Mouse (Mus musculus): ENCODE measurements at regions not wholly inside any gene's neighbourhood (a gene's known extent, or its start where the extent isn't known, plus 50 kb on each side); places are given as distances from the start of the nearest gene placed in this dataset.

- ATAC-seq (replicated peaks; ENCODE audit: low FRiP score) (no peak), DNase-seq (ENCODE audit: low spot score) (no peak)
- Histone ChIP-seq H3K36me3 (ENCODE audit: control insufficient read depth, insufficient read depth, low read length) (no peaks in the 10 kb centered on the region), H3K4me1 (replicated peaks; ENCODE audit: control insufficient read depth, insufficient read depth, low read length) (no peaks in the 10 kb centered on the region), H3K4me3 (ENCODE audit: low read depth, low read length) (no peak overlapping the region), H3K9ac (ENCODE audit: low read length) (no peak overlapping the region), H3K4me2 (ENCODE audit: low read depth, low read length, severe bottlenecking) (no peak overlapping the region), H3K27me3 (ENCODE audit: control insufficient read depth, insufficient read depth, low read length) (no peaks in the 10 kb centered on the region), H3K9me3 (ENCODE audit: control insufficient read depth, low read length) (no peaks in the 10 kb centered on the region), H3K27ac (ENCODE audit: low read depth, low read length) (no peak overlapping the region)
- WGBS: 85% methylated on average over 1 of the region's 1 CpGs
Measured at GRCm38 (mm10) chr10:70336741-70337140, 91.8 kb downstream of the Slc16a9 start.

GRCm38 (mm10) chr10:70359421-70359820 lies 80.9 kb upstream of the Fam13c start:
- no peak for ATAC-seq (replicated peaks; ENCODE audit: low FRiP score)
- Histone ChIP-seq H3K4me1 (replicated peaks; ENCODE audit: control insufficient read depth, insufficient read depth, low read length) (no peaks in the 10 kb centered on the region), H3K4me3 (ENCODE audit: low read depth, low read length) (no peak overlapping the region), H3K27me3 (ENCODE audit: control insufficient read depth, insufficient read depth, low read length) (no peaks in the 10 kb centered on the region), H3K36me3 (ENCODE audit: control insufficient read depth, insufficient read depth, low read length) (no peaks in the 10 kb centered on the region), H3K27ac (ENCODE audit: low read depth, low read length) (no peak overlapping the region), H3K9ac (ENCODE audit: low read length) (no peak overlapping the region), H3K9me3 (ENCODE audit: control insufficient read depth, low read length) (no peaks in the 10 kb centered on the region), H3K4me2 (ENCODE audit: low read depth, low read length, severe bottlenecking) (no peak overlapping the region)
- DNase-seq (ENCODE audit: low spot score): no peak
- WGBS: 76% methylated on average over 5 of the region's 5 CpGs

GRCm38 (mm10) chr10:70359834-70360233 lies 80.4 kb upstream of the Fam13c start:
- Histone ChIP-seq H3K4me2 (ENCODE audit: low read depth, low read length, severe bottlenecking) (no peak overlapping the region), H3K27me3 (ENCODE audit: control insufficient read depth, insufficient read depth, low read length) (no peaks in the 10 kb centered on the region), H3K36me3 (ENCODE audit: control insufficient read depth, insufficient read depth, low read length) (no peaks in the 10 kb centered on the region), H3K27ac (ENCODE audit: low read depth, low read length) (no peak overlapping the region), H3K9ac (ENCODE audit: low read length) (no peak overlapping the region), H3K4me1 (replicated peaks; ENCODE audit: control insufficient read depth, insufficient read depth, low read length) (no peaks in the 10 kb centered on the region), H3K9me3 (ENCODE audit: control insufficient read depth, low read length) (no peaks in the 10 kb centered on the region), H3K4me3 (ENCODE audit: low read depth, low read length) (no peak overlapping the region)
- 83% methylated on average over 7 of the region's 7 CpGs for WGBS
- DNase-seq (ENCODE audit: low spot score): no peak
- ATAC-seq (replicated peaks; ENCODE audit: low FRiP score): no peak

- no peak overlapping the region for H3K4me3 ChIP-seq (ENCODE audit: low read depth, low read length)
- H3K9ac ChIP-seq (ENCODE audit: low read length): no peak overlapping the region
- no peak for ATAC-seq (replicated peaks; ENCODE audit: low FRiP score)
- no peak overlapping the region for H3K4me2 ChIP-seq (ENCODE audit: low read depth, low read length, severe bottlenecking)
- DNase-seq (ENCODE audit: low spot score): peak; percentile 59
- H3K27me3 ChIP-seq (ENCODE audit: control insufficient read depth, insufficient read depth, low read length): no peaks in the 10 kb centered on the region
- H3K4me1 ChIP-seq (replicated peaks; ENCODE audit: control insufficient read depth, insufficient read depth, low read length): no peaks in the 10 kb centered on the region
- no peaks in the 10 kb centered on the region for H3K9me3 ChIP-seq (ENCODE audit: control insufficient read depth, low read length)
- no peaks in the 10 kb centered on the region for H3K36me3 ChIP-seq (ENCODE audit: control insufficient read depth, insufficient read depth, low read length)
- 79% methylated on average over 4 of the region's 4 CpGs for WGBS
- H3K27ac ChIP-seq (ENCODE audit: low read depth, low read length): no peak overlapping the region
Measured at GRCm38 (mm10) chr10:70363054-70363453, 77.2 kb upstream of the Fam13c start.

- Histone ChIP-seq H3K27ac (ENCODE audit: low read depth, low read length) (no peak overlapping the region), H3K4me2 (ENCODE audit: low read depth, low read length, severe bottlenecking) (no peak overlapping the region), H3K9me3 (ENCODE audit: control insufficient read depth, low read length) (no peaks in the 10 kb centered on the region), H3K4me3 (ENCODE audit: low read depth, low read length) (no peak overlapping the region), H3K27me3 (ENCODE audit: control insufficient read depth, insufficient read depth, low read length) (no peaks in the 10 kb centered on the region), H3K36me3 (ENCODE audit: control insufficient read depth, insufficient read depth, low read length) (no peaks in the 10 kb centered on the region), H3K9ac (ENCODE audit: low read length) (no peak overlapping the region), H3K4me1 (replicated peaks; ENCODE audit: control insufficient read depth, insufficient read depth, low read length) (no peaks in the 10 kb centered on the region)
- ATAC-seq (replicated peaks; ENCODE audit: low FRiP score) (no peak), DNase-seq (ENCODE audit: low spot score) (no peak)
- 89% methylated on average over 14 of the region's 14 CpGs for WGBS
Measured at GRCm38 (mm10) chr10:70364218-70364975, 75.9 kb upstream of the Fam13c start.

GRCm38 (mm10) chr10:70364976-70365345 lies 75.3 kb upstream of the Fam13c start:
- ATAC-seq (replicated peaks; ENCODE audit: low FRiP score): no peak
- 95% methylated on average over 9 of the region's 9 CpGs for WGBS

GRCm38 (mm10) chr10:70365504-70365903 lies 74.8 kb upstream of the Fam13c start:
- H3K27me3 ChIP-seq (ENCODE audit: control insufficient read depth, insufficient read depth, low read length): no peaks in the 10 kb centered on the region
- H3K36me3 ChIP-seq (ENCODE audit: control insufficient read depth, insufficient read depth, low read length): no peaks in the 10 kb centered on the region
- no peak overlapping the region for H3K9ac ChIP-seq (ENCODE audit: low read length)
- no peak overlapping the region for H3K4me2 ChIP-seq (ENCODE audit: low read depth, low read length, severe bottlenecking)
- no peak overlapping the region for H3K27ac ChIP-seq (ENCODE audit: low read depth, low read length)
- no peaks in the 10 kb centered on the region for H3K4me1 ChIP-seq (replicated peaks; ENCODE audit: control insufficient read depth, insufficient read depth, low read length)
- H3K4me3 ChIP-seq (ENCODE audit: low read depth, low read length): no peak overlapping the region
- no peaks in the 10 kb centered on the region for H3K9me3 ChIP-seq (ENCODE audit: control insufficient read depth, low read length)
- ATAC-seq (replicated peaks; ENCODE audit: low FRiP score) (no peak), DNase-seq (ENCODE audit: low spot score) (no peak)
- 92% methylated on average over 9 of the region's 9 CpGs for WGBS

More at GRCm38 (mm10) chr10:70364976-70365345, 75.3 kb upstream of the Fam13c start:
- Histone ChIP-seq H3K4me1 (replicated peaks; ENCODE audit: control insufficient read depth, insufficient read depth, low read length) (no peaks in the 10 kb centered on the region), H3K9ac (ENCODE audit: low read length) (no peak overlapping the region), H3K36me3 (ENCODE audit: control insufficient read depth, insufficient read depth, low read length) (no peaks in the 10 kb centered on the region), H3K27me3 (ENCODE audit: control insufficient read depth, insufficient read depth, low read length) (no peaks in the 10 kb centered on the region), H3K4me2 (ENCODE audit: low read depth, low read length, severe bottlenecking) (no peak overlapping the region), H3K4me3 (ENCODE audit: low read depth, low read length) (no peak overlapping the region), H3K27ac (ENCODE audit: low read depth, low read length) (no peak overlapping the region), H3K9me3 (ENCODE audit: control insufficient read depth, low read length) (no peaks in the 10 kb centered on the region)
- DNase-seq (ENCODE audit: low spot score): no peak

GRCm38 (mm10) chr10:70367866-70368265 lies 72.4 kb upstream of the Fam13c start:
- Histone ChIP-seq H3K27me3 (ENCODE audit: control insufficient read depth, insufficient read depth, low read length) (no peaks in the 10 kb centered on the region), H3K4me1 (replicated peaks; ENCODE audit: control insufficient read depth, insufficient read depth, low read length) (no peaks in the 10 kb centered on the region), H3K9ac (ENCODE audit: low read length) (no peak overlapping the region), H3K27ac (ENCODE audit: low read depth, low read length) (no peak overlapping the region), H3K9me3 (ENCODE audit: control insufficient read depth, low read length) (no peaks in the 10 kb centered on the region), H3K36me3 (ENCODE audit: control insufficient read depth, insufficient read depth, low read length) (no peaks in the 10 kb centered on the region), H3K4me2 (ENCODE audit: low read depth, low read length, severe bottlenecking) (no peak overlapping the region), H3K4me3 (ENCODE audit: low read depth, low read length) (no peak overlapping the region)
- 72% methylated on average over 11 of the region's 11 CpGs for WGBS
- ATAC-seq (replicated peaks; ENCODE audit: low FRiP score) (no peak), DNase-seq (ENCODE audit: low spot score) (no peak)

GRCm38 (mm10) chr10:70368685-70369084 lies 71.6 kb upstream of the Fam13c start:
- 24% methylated on average over 7 of the region's 7 CpGs for WGBS
- ATAC-seq (replicated peaks; ENCODE audit: low FRiP score): peak; percentile 60
- DNase-seq (ENCODE audit: low spot score): peak; percentile 76
- Histone ChIP-seq H3K27me3 (ENCODE audit: control insufficient read depth, insufficient read depth, low read length) (no peaks in the 10 kb centered on the region), H3K9ac (ENCODE audit: low read length) (no peak overlapping the region), H3K36me3 (ENCODE audit: control insufficient read depth, insufficient read depth, low read length) (no peaks in the 10 kb centered on the region), H3K4me1 (replicated peaks; ENCODE audit: control insufficient read depth, insufficient read depth, low read length) (no peaks in the 10 kb centered on the region), H3K9me3 (ENCODE audit: control insufficient read depth, low read length) (no peaks in the 10 kb centered on the region), H3K27ac (ENCODE audit: low read depth, low read length) (no peak overlapping the region), H3K4me3 (ENCODE audit: low read depth, low read length) (no peak overlapping the region), H3K4me2 (ENCODE audit: low read depth, low read length, severe bottlenecking) (no peak overlapping the region)

Data from forebrain, embryonic 11.5 days (tissue).